Mouse (Mus musculus) kidney, adult 2 months (tissue): ENCODE measurements around the gene Cd82.

ENCODE experiments used
- CTCF ChIP-seq: fragments of 200-500 bp; conservative IDR thresholded peaks from 2 replicates; pipeline ENCODE4 v1.5.1; 2011; ENCODE audit warnings: low read depth, mild to moderate bottlenecking, control low read depth, low read length, moderate library complexity, mixed read lengths; ENCODE audit not compliant: insufficient read depth, insufficient read length
- POLR2A ChIP-seq: fragments of 200-500 bp; IDR thresholded peaks from one replicate; pipeline ENCODE4 v1.6.1; 2011; ENCODE audit warnings: low read depth, low read length, control low read depth

DNA sequence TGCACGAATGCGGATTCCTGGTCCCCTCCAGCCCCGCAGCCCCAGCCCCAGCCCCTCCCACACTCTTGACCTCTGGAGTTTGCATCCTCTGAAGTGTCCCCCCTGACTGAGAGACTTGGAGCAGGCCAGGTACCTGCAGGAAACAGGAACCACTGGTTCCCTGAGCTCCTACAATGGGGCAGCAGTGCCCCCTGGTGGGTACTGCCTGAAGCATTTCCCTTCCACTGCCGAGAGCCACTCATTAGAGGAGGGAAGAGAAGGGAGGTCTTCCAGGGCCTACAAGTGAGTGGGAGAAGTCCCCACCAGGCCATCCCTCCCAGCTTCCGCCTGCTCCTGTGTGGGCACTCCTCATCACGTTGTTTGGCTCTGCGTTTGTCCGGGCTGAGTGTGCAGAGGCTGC, 44.5 kb downstream of the Cd82 start:
- TF ChIP-seq CTCF (peak; percentile 91), POLR2A (no peak)
